Mouse (Mus musculus) heart, embryonic 10.5 days (tissue): ENCODE data around the gene Lrrfip1. TPM values are rescaled to one million over a fixed set of nuclear protein-coding genes. Genes with fewer than 3 reads are reported as not detected.

ENCODE experiments used
- DNase-seq: peaks from one replicate; pipeline ENCODE4 v3.0.0-alpha.2; 2017; ENCODE audit warnings: low spot score
- H3K27ac ChIP-seq: fragments of 300-500 bp; sonication (generic); 2 replicates; pipeline ENCODE4 v1.5.1; 2016; ENCODE audit warnings: mild to moderate bottlenecking
- H3K27me3 ChIP-seq: fragments of 300-500 bp; sonication (generic); 2 replicates; pipeline ENCODE4 v1.6.1; 2016; ENCODE audit warnings: mild to moderate bottlenecking; ENCODE audit not compliant: poor library complexity, insufficient read depth, severe bottlenecking
- H3K36me3 ChIP-seq: fragments of 300-500 bp; sonication (generic); 2 replicates; pipeline ENCODE4 v1.6.1; 2016; ENCODE audit warnings: mild to moderate bottlenecking, moderate library complexity
- H3K4me1 ChIP-seq: fragments of 300-500 bp; sonication (generic); 2 replicates; pipeline ENCODE4 v1.6.1; 2016; ENCODE audit warnings: mild to moderate bottlenecking
- H3K4me3 ChIP-seq: fragments of 300-500 bp; sonication (generic); 2 replicates; pipeline ENCODE4 v1.5.1; 2016; ENCODE audit warnings: mild to moderate bottlenecking, moderate library complexity
- H3K9me3 ChIP-seq: fragments of 300-500 bp; sonication (generic); 2 replicates; pipeline ENCODE4 v1.6.1; 2016; ENCODE audit warnings: mild to moderate bottlenecking, moderate library complexity
- WGBS: fragments of 180-500 bp; shearing (Covaris S2); methylation state at CpG from one replicate; pipeline ENCODE4 v1.1.7; 2016; 5-methylcytosine and 5-hydroxymethylcytosine counted together
- polyA plus RNA-seq: library from polyadenylated mRNA; unstranded; fragments of >200 nt; fragmentation: Nextera tagmentation; extraction: Ambion mirVana; gene quantifications from 2 replicates; pipeline ENCODE4 v1.2.1, GENCODE M21; 2016

The Lrrfip1 gene
- polyA plus RNA-seq: 91.6 and 129 TPM in 2 replicates

DNA sequence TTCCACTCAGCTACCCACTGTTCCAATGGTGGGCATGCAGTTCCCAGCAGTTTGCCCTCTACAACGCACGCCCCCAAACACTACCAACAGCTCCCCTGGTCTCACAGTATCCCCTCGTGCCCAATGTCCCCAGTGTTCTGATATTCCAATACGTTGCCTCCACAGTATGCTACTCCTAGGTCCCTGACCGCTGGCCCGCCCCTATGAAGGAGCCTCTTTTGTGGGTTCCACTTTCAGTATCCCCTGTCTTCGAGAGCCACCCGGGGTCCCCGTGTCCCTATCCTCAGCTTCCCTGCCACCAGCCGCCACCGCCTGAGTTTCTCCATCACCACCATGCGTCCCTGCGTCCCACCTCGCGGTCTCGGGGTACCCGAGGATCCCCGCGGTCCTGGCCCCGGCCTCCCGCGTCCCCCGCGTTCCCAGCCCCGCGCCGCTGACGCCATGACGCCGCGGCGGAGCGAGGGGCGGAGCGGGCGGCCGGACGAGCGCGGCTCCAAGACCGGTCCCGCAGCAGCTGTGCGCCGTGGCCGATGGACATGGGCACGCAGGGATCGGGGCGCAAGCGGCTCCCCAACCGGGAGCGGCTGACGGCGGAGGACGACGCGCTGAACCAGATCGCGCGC lies at the start of gene Lrrfip1:
Lrrfip1 (plus strand) TSS at position 470 of the 623 bp plus-strand sequence.
- Histone ChIP-seq H3K27ac (peak within 1 kb of the TSS; percentile 93), H3K4me1 (peaks cover 50% of the 10 kb centered on the region), H3K9me3 (peaks cover 4% of the 10 kb centered on the region; the same call in 1 of the 2 replicates), H3K4me3 (peak within 1 kb of the TSS; percentile 80), H3K27me3 (0 out of 2 replicates have a peak, but pooled peaks cover 4% of the 10 kb centered on the region), H3K36me3 (no peaks in the 10 kb centered on the region; the same call in 1 of the 2 replicates)
- WGBS: 2% methylated on average over 59 of the region's 59 CpGs
- peak; percentile 75 for DNase-seq

DNA sequence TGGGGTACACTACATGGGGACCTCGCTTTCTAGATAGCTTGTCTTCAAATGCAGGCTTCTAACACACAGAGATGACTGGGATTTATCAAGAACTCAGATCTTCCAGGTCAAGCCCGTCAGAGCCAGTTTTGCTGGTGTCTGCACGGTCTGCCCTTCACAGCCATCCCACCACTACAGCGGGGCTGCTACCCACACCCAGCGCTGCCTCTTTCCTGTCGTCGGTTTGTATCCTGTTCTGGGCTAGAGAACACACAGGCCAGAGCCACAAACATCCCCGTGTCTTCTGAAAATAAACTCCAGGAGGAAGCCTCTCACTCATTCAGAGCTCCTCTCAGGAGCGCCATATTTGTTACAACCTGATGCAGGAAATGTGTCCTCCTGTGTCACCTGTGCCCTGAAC lies 49.2 kb upstream of the Lrrfip1 start:
- 63% methylated on average over 9 of the region's 9 CpGs for WGBS
- no peak for DNase-seq
- H3K36me3 ChIP-seq: no peaks in the 10 kb centered on the region

DNA sequence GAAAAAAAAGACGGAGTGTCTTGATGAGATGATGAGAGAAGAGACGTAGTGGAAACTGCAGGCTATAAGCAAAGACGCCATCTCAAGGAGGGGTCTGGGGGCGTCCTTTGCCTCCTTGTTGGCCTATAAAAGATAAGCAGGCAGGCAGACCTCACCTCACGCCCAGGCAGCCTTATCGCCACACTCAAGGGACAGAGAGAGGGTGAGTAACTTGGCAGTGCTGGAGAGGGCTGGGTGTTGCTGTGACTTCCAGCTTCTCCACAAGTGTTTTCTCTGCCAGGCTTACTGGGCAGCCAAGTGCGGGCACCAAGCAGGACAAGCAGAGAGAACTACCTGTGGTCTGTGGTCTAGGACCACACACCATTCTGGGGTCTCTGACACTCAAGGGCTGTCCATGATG lies 46.9 kb upstream of the Lrrfip1 start:
- Histone ChIP-seq H3K27me3 (peaks cover 19% of the 10 kb centered on the region), H3K27ac (no peak overlapping the region), H3K4me1 (peaks cover 3% of the 10 kb centered on the region; the same call in 1 of the 2 replicates), H3K4me3 (no peak overlapping the region), H3K9me3 (no peaks in the 10 kb centered on the region), H3K36me3 (no peaks in the 10 kb centered on the region)
- no peak for DNase-seq
- 58% methylated on average over 7 of the region's 7 CpGs for WGBS

More for the DNA sequence above, 49.2 kb upstream of the Lrrfip1 start:
- no peak overlapping the region for H3K27ac ChIP-seq
- H3K9me3 ChIP-seq: no peaks in the 10 kb centered on the region
- peaks cover 9% of the 10 kb centered on the region; the same call in 1 of the 2 replicates for H3K4me1 ChIP-seq
- H3K4me3 ChIP-seq: no peak overlapping the region
- peaks cover 22% of the 10 kb centered on the region for H3K27me3 ChIP-seq

DNA sequence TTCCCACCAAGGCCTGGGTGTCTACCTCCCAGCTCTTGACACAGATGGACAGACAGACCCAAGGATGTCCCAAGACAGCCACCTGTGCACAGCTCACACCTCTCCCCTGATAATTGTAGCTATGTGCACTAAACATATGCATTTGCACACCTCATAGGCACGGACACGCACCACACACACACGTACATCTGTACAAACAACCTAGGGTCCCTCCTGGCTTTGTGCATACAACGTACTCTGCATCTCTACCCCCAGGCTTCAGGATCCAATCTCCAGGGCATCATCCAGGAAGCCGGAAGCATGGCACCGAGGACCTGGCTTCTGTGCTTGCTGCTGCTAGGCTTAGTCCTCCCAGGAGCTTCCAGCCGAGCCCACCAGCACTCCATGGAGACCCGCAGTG lies 45.7 kb upstream of the Lrrfip1 start, which contains the start of gene Prlh:
Prlh (plus strand) TSS at position 301 of the 400 bp plus-strand sequence.
- no peak for DNase-seq
- no peak within 1 kb of the TSS for H3K4me3 ChIP-seq
- no peaks in the 10 kb centered on the region for H3K9me3 ChIP-seq
- H3K27ac ChIP-seq: no peak within 1 kb of the TSS
- H3K4me1 ChIP-seq: peaks cover 3% of the 10 kb centered on the region; the same call in 1 of the 2 replicates
- WGBS: 78% methylated on average over 8 of the region's 8 CpGs
- H3K27me3 ChIP-seq: peaks cover 28% of the 10 kb centered on the region
- H3K36me3 ChIP-seq: no peaks in the 10 kb centered on the region

DNA sequence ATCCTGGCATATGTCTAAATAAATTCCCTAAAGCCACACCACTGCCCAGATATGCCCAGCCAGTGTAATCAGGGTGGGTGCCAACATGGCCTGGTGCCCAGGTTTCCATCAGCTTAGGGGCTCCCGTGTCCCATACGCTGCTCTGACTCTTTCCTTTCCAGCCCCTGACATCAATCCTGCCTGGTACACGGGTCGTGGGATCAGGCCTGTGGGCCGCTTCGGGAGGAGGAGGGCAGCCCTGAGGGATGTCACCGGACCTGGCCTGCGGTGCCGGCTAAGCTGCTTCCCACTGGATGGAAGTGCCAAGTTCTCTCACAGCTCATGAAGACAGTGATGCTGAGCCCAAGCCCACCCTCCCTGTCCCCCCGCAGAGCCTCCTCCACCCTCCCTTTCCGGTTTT lies 44.8 kb upstream of the Lrrfip1 start:
- no peak overlapping the region for H3K4me3 ChIP-seq
- 84% methylated on average over 11 of the region's 11 CpGs for WGBS
- H3K27ac ChIP-seq: no peak overlapping the region
- peaks cover 37% of the 10 kb centered on the region for H3K27me3 ChIP-seq
- no peak for DNase-seq
- peaks cover 3% of the 10 kb centered on the region; the same call in 1 of the 2 replicates for H3K4me1 ChIP-seq
- H3K9me3 ChIP-seq: no peaks in the 10 kb centered on the region
- no peaks in the 10 kb centered on the region for H3K36me3 ChIP-seq

DNA sequence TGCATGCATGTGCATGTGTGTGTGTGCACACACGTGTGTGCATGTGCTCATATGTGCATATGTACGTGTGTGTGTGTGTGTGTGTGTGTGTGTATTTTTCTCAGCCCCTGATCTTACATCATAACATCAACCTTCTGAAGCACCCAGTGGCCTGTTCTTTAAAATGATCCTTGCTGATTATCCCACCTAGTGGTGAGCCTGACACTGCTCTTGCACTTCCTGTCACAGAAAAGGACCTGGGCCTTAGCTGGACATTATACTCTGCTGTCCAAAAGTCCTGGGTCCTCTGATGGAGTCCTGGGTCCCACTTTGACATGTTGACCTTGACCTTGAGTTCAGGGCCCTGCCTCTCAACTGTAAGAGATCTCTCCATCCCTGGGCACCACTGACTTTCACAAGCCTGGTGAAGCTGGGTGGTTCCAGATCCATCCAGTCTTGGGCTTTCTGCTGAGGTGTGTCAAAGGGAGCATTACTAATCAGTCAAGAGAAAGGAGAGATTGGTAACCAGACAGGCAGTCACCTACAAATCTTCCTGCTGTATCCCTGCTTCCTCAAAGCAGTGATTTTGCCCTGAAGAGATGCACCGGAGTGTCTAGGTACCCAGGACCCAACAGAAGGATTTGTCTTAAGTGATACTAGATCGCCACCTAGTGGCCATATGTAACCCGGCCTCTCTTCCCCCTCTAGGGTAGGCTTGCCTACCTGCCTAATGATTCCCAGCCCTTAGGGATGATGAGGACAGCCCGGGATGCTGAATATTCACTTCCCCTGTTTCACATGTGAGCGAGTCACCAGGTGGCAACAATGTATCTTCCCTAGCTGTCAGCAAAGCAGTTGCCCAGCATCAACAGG lies 42.1 kb upstream of the Lrrfip1 start:
- Histone ChIP-seq H3K4me3 (no peak overlapping the region), H3K4me1 (peaks cover 3% of the 10 kb centered on the region; the same call in 1 of the 2 replicates), H3K9me3 (no peaks in the 10 kb centered on the region), H3K27me3 (peaks cover 53% of the 10 kb centered on the region), H3K27ac (no peak overlapping the region), H3K36me3 (no peaks in the 10 kb centered on the region)
- WGBS: 26% methylated on average over 7 of the region's 7 CpGs
- DNase-seq: no peak

DNA sequence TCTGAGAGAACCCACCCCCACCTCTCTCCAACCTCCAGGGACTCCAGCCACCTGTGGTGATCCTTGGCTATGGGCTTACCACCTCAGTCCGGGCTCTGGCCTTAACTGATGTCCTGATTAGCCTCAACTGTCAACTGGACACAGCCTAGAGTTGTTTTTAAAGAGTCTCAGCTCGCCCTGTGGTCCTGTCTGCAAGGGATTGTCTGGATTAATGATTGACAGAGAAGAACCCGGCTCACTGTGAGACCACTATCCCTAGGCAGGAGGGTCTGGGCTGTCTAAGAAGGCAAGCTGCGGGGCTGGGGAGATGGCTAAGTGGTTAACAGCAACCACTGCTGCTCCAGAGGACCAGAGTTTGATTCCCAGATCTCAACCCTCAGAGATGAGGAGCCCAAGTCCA lies 36.0 kb upstream of the Lrrfip1 start:
- 22% methylated on average over 4 of the region's 4 CpGs for WGBS
- H3K36me3 ChIP-seq: no peaks in the 10 kb centered on the region
- no peak overlapping the region for H3K4me3 ChIP-seq
- H3K4me1 ChIP-seq: peaks cover 19% of the 10 kb centered on the region
- DNase-seq: no peak
- peaks cover 53% of the 10 kb centered on the region for H3K27me3 ChIP-seq
- H3K9me3 ChIP-seq: no peaks in the 10 kb centered on the region
- H3K27ac ChIP-seq: no peak overlapping the region

DNA sequence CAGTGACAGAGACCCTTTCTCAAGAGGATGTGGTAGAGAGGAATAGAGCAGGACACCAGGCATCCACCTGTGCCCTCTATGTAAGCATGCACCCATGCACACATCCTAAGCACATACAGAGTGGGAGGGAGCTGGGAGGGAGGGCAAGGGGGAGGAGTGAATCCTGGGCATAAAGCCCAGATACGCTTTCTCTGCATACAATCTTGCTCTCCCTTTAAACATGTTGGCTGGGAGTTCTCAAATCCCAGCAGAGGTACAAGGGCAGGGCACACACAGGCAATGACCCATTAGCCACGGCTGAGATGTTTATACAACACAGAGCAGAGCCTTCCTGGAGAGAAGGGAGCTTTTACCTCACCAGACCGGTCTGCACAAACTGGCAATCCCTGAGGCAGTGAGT lies 35.5 kb upstream of the Lrrfip1 start:
- H3K9me3 ChIP-seq: no peaks in the 10 kb centered on the region
- WGBS: 38% methylated on average over 3 of the region's 3 CpGs
- peaks cover 24% of the 10 kb centered on the region for H3K4me1 ChIP-seq
- no peak overlapping the region for H3K27ac ChIP-seq
- no peak overlapping the region for H3K4me3 ChIP-seq
- peaks cover 48% of the 10 kb centered on the region for H3K27me3 ChIP-seq
- H3K36me3 ChIP-seq: no peaks in the 10 kb centered on the region
- DNase-seq: no peak

DNA sequence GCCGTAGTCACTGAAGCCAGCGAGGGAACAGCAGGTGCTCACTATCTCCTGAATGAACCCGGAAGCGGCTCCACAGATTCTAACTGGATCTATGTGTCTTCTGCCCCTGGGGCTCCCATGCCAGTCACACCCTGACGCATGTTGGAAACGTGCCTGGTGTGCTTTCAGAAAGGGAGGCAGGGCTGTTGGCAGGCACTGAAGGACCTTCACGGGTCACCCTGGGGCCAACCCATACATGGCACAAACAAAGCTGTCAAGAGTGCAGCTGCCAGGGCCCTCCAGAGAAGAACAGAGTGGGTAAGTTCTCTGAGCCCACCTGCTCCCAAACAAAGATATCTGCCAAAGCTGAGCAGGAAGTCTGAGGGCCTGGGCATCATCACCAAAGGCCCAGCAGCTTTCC lies 31.0 kb upstream of the Lrrfip1 start:
- H3K27me3 ChIP-seq: peaks cover 12% of the 10 kb centered on the region
- WGBS: 73% methylated on average over 7 of the region's 7 CpGs
- H3K36me3 ChIP-seq: no peaks in the 10 kb centered on the region

DNA sequence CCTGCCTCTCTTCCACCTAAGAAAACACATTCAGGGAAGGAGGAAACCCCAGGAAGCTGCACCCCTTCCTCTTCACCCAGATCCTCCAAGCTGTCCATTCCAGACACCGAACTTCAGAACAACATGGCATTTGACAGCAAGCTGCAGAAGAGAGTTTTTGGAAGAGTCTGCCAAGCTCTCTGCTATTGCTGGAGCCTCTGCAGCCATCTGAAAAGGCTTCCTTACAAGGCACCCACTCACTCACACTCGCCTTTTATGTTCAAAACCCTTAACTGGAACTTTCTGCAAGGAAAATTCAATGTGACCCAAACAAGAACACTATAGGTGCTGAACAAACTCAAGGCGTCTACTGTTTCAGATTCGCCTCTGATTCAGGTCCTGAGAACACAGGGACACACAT lies 29.9 kb upstream of the Lrrfip1 start:
- peaks cover 4% of the 10 kb centered on the region; the same call in 1 of the 2 replicates for H3K27me3 ChIP-seq
- H3K4me1 ChIP-seq: peaks cover 52% of the 10 kb centered on the region
- no peak overlapping the region for H3K4me3 ChIP-seq
- no peaks in the 10 kb centered on the region for H3K9me3 ChIP-seq
- no peak for DNase-seq
- WGBS: 81% methylated on average over 4 of the region's 4 CpGs
- H3K27ac ChIP-seq: no peak overlapping the region
- no peaks in the 10 kb centered on the region for H3K36me3 ChIP-seq

More for the DNA sequence above, 31.0 kb upstream of the Lrrfip1 start:
- peak overlapping the region; percentile 33; the same call in 1 of the 2 replicates for H3K27ac ChIP-seq
- peaks cover 50% of the 10 kb centered on the region for H3K4me1 ChIP-seq
- no peak for DNase-seq
- no peaks in the 10 kb centered on the region for H3K9me3 ChIP-seq
- H3K4me3 ChIP-seq: no peak overlapping the region

DNA sequence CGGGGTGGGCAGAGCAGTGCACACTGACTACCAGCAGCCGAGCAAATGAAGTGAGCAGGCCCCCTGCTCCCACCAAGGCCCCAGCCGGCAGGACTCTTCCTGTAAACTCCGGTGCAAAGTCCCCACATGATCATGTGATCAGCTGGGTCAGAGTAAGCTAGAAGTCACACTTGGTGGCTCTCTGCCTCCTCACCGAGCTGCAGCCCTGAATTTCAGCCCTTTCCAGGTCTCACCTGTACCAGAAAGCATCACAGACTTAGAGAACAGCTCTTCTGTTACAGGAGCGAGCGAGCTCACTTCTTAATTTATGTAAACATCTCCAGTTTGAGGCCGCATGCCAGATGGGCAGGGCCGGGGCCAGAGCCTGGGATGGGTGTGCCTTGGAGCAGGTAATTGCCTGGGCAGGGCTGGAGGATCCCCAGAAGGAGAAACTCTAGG lies 29.2 kb upstream of the Lrrfip1 start, which contains the start of gene Rab17:
Rab17 (minus strand) TSS at position 315 of the 438 bp plus-strand sequence.
- H3K4me3 ChIP-seq: no peak within 1 kb of the TSS
- peaks cover 4% of the 10 kb centered on the region; the same call in 1 of the 2 replicates for H3K27me3 ChIP-seq
- H3K9me3 ChIP-seq: no peaks in the 10 kb centered on the region
- DNase-seq: no peak
- 38% methylated on average over 9 of the region's 9 CpGs for WGBS
- peak within 1 kb of the TSS; percentile 68 for H3K27ac ChIP-seq
- no peaks in the 10 kb centered on the region for H3K36me3 ChIP-seq
- peaks cover 56% of the 10 kb centered on the region for H3K4me1 ChIP-seq

DNA sequence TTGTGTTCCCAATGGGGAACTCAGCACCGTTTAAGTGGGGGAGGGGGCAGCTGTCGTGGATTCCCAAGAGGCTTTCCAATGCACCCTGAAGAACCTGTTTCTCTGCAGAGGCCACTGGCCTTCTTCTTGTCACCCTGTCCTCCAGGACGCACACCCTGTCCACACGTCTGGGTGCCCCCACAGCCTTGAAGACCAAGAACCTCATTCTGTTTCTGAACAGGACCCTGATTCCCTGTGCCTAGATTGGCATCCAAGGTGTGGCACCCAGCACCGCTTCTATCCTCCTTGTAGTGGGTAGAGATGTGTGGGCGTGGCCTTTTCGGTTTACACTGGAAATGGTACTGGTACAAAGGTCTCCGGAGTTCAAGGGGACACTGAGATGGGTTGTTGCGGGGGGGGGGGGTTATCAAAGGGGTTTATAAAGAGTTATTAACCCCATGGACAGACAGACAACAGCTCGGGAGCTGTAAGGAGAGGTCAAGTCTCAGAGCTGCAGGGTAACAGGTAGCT lies 28.6 kb upstream of the Lrrfip1 start:
- DNase-seq: no peak
- 80% methylated on average over 10 of the region's 10 CpGs for WGBS
- H3K27ac ChIP-seq: peak overlapping the region; percentile 44; the same call in 1 of the 2 replicates
- H3K36me3 ChIP-seq: no peaks in the 10 kb centered on the region
- H3K9me3 ChIP-seq: no peaks in the 10 kb centered on the region
- H3K27me3 ChIP-seq: peaks cover 4% of the 10 kb centered on the region; the same call in 1 of the 2 replicates
- no peak overlapping the region for H3K4me3 ChIP-seq
- peaks cover 60% of the 10 kb centered on the region for H3K4me1 ChIP-seq
